Mouse (Mus musculus) 3134 (cell line): ENCODE data around the gene Ccdc174.

Source experiments
- DNase-seq: peaks from one replicate; pipeline ENCODE4 v3.0.0-alpha.2; 2011; ENCODE audit warnings: low spot score; ENCODE audit not compliant: insufficient read length; ENCODE audit errors: extremely low read depth

Ccdc174 gene

GRCm38 (mm10) chr6:91917286-91917685, 39.4 kb downstream of the Ccdc174 start:
- DNase-seq = no peak

DNA sequence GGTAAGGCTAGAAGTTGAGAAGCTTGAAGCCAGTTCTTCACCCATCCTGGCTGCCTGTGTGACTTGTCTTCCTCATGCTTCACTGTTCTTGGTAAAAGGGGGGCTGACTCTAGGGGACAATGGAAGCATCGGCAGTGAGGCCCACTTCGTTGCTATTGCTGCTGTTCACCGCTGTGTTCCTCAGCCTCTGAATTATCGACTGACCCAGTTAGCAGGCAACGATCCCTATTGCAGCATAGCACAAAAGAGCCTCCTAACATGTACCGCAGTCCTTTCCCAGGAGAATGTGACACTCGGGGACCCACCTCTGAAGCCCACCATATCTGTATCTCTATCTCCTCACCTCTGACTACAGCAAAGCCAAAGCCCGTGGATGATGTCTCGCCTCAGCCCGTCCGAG, 39.9 kb downstream of the Ccdc174 start:
- no peak for DNase-seq

- no peak for DNase-seq
These were observed 53.4 kb downstream of the Ccdc174 start for GRCm38 (mm10) chr6:91931231-91931630.

DNA sequence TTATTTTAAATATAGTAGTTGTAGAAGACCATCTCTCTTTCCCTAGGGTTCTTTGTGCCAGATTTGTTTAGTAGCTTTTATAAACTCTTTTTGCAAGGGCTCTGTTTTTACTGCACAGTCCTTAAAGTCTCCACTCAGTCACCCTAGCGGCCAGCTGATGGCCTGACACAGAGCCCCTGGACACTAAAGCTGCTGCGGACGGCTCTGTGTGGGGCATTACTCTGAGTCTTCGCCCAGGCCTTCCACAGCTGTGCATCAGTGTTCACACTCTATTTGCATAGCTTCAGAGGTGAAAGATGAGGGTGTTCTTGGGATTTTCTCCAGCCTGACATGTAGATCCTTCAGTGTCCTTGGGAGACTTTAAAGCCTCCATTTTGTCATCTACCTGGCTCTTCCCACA, 60.6 kb downstream of the Ccdc174 start:
- no peak for DNase-seq

- no peak for DNase-seq
These were observed 70.6 kb downstream of the Ccdc174 start for GRCm38 (mm10) chr6:91948426-91948825.
